Mouse (Mus musculus) embryo, embryonic 10 days (tissue): ENCODE data around the gene Poc1b.

Experiments used
- DNase-seq: peaks from one replicate; pipeline ENCODE4 v3.0.0-alpha.2; 2015; ENCODE audit warnings: low spot score

The Poc1b gene

GRCm38 (mm10) chr10:99227968-99228864, 121.4 kb downstream of the Poc1b start:
- DNase-seq = peak; percentile 37

- DNase-seq = peak; percentile 84
Measured at GRCm38 (mm10) chr10:99229031-99229684, 122.3 kb downstream of the Poc1b start.

- peak; percentile 41 for DNase-seq
Measured at GRCm38 (mm10) chr10:99232518-99233227, 125.8 kb downstream of the Poc1b start.

GRCm38 (mm10) chr10:99234336-99234735, 127.5 kb downstream of the Poc1b start:
- DNase-seq = no peak

- DNase-seq = no peak
Measured at GRCm38 (mm10) chr10:99235081-99235480, 128.2 kb downstream of the Poc1b start.

GRCm38 (mm10) chr10:99237205-99237832, 130.5 kb downstream of the Poc1b start:
- no peak for DNase-seq

- no peak for DNase-seq
Measured at GRCm38 (mm10) chr10:99238537-99238936, 131.7 kb downstream of the Poc1b start.

GRCm38 (mm10) chr10:99241284-99241828, 134.5 kb downstream of the Poc1b start:
- no peak for DNase-seq

GRCm38 (mm10) chr10:99241829-99242711, 135.2 kb downstream of the Poc1b start:
- no peak for DNase-seq

- no peak for DNase-seq
Measured at GRCm38 (mm10) chr10:99242721-99243120, 135.9 kb downstream of the Poc1b start.

GRCm38 (mm10) chr10:99243907-99244489, 137.2 kb downstream of the Poc1b start:
- DNase-seq = no peak

- no peak for DNase-seq
Measured at GRCm38 (mm10) chr10:99244655-99245260, 137.9 kb downstream of the Poc1b start.

- no peak for DNase-seq
Measured at GRCm38 (mm10) chr10:99246797-99247508, 140.1 kb downstream of the Poc1b start.
